Mouse (Mus musculus): Measurements from ENCODE around the gene Rpl31.

- no peak for TF ChIP-seq POLR2A (IDR thresholded peaks at IDR 0.05; ENCODE audit: borderline replicate concordance, insufficient read depth, low read length)
- no peak for TF ChIP-seq CTCF (IDR thresholded peaks at IDR 0.05; ENCODE audit: borderline replicate concordance, insufficient read depth, low read depth, low read length)
Measured at GRCm38 (mm10) chr1:39393217-39393867, 25.7 kb downstream of the Rpl31 start.

All from cerebellum, adult 2 months (tissue).